ENCODE assay signal across 17 mouse cellular contexts in genomic region chr1:65169536-65169935, GRCm38 (mm10). TPM values are rescaled to one million over a fixed set of nuclear protein-coding genes. Genes with fewer than 3 reads are reported as not detected.
"Had no signal": no experiment of that assay in that cellular context is flagged by ENCODE, and none has a peak within 500 bp of the region (broad histone marks: within the 10 kb centered on the region; RNA-seq: fewer than 3 reads in every experiment).

No protein-coding gene starts in this region.

- H3K9ac ChIP-seq: limb, embryonic 12.5 days; liver, embryonic 14.5 days; lung, embryonic 15.5 days; neural tube, embryonic 15.5 days had no signal

- H3K27me3 ChIP-seq: limb, embryonic 12.5 days; lung, embryonic 15.5 days; neural tube, embryonic 15.5 days had no signal

- H3K4me1 ChIP-seq: limb, embryonic 12.5 days; lung, embryonic 15.5 days had no signal

- H3K4me3 ChIP-seq: layer of hippocampus, adult 2 months; limb, embryonic 12.5 days; lung, embryonic 15.5 days; myocyte; neural tube, embryonic 15.5 days had no signal

- ATAC-seq: inflammation-experienced regulatory T-cells, adult 6 months had no signal

- DNase-seq: kidney, adult 8-10 months; kidney, postnatal 36 days; liver; right cerebral cortex, adult 18-20 months; right cerebral cortex, postnatal 25 days; thymus, postnatal 4 days had no signal

- H3K27ac ChIP-seq: layer of hippocampus, adult 2 months; limb, embryonic 12.5 days; liver, embryonic 14.5 days; lung, embryonic 15.5 days; neural tube, embryonic 15.5 days had no signal

- H3K4me2 ChIP-seq: limb, embryonic 12.5 days; lung, embryonic 15.5 days; midbrain, embryonic 11.5 days; neural tube, embryonic 15.5 days had no signal

- H3K9me3 ChIP-seq: limb, embryonic 12.5 days; lung, embryonic 15.5 days; neural tube, embryonic 15.5 days had no signal

RNA-seq across cellular contexts. Expression of gene D630023F18Rik, which starts 46.5 kb away (rescaled TPM):
- polyA plus RNA-seq: inflammation-experienced regulatory T-cells, adult 6 months; myocyte; neural tube, embryonic 11.5 days; small intestine, adult 2 months had no signal

RNA-seq across cellular contexts. Expression of gene Gm28845, which starts 50.2 kb away (rescaled TPM):
- polyA plus RNA-seq: inflammation-experienced regulatory T-cells, adult 6 months; limb, embryonic 12.5 days; liver, embryonic 14.5 days; lung, embryonic 15.5 days; midbrain, embryonic 11.5 days; myocyte; neural tube, embryonic 11.5 days; neural tube, embryonic 15.5 days; small intestine, adult 2 months; stomach, embryonic 16.5 days had no signal
